Mouse (Mus musculus): ENCODE measurements around the gene Itgb6. TPM values are rescaled to one million over a fixed set of nuclear protein-coding genes. Genes with fewer than 3 reads are reported as not detected.

Itgb6 gene
- 0.22 TPM in 1 of 2 replicates, not detected in the other for polyA plus RNA-seq (2015; fragmentation: Nextera tagmentation; extraction: Ambion mirVana)

DNA sequence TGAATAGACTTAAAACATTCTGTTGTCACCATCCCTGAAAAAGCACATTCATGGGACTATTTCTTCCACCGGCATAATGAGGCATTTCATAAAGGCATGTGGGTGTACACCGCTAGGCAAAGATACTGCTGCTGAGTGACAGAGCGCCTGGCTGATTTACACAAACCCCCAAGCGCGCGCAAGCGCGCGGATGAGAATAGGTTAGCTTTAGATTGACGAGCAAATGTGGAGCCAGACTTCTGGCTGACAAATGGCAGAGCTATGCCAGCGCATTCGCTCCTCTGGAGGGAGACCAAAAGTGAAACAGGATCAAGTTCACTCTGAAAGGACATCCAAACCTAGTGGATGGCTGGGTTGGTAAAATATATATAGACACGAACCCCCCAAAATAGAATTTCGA is at the start of gene Itgb6:
Gene Itgb6, minus strand, starts transcription at position 130 of the 400 bp plus-strand sequence.

DNA sequence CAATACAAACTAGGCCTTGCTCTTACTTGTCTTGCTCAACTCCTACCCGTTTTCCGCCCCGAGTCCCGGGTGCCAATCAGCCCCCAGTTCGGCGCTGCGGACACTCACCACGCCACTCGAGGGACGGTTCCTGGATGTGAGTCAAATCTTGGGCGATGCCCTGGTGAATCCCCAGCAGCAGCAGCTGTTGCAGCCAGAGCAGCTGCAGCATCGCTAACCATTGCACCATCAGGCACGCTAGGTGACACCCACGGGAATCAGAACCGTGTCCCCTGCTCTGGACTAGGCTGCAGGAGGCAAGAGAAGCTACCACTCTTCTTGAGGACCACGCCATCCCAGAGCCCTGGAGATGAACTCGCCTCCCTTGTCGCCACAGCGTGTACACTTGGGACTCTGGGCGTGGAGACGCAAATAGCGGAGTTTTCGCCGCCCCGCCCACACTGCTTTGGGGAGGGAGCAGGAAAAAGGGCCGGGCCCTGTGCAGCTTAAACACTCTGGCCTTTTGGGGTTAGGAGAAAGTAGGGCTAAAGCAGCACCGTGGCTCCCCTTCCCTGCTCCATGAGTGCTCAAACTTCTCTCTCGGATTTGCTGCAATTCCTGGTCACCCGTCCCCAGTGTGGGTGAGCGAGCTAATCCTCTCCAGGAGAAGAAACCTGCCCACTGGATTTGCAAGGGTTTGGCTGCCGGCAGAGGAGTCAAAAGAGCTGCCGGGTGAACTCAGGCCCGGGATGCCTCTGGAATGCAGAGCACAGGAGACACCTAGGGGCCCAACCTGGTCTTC is 169.4 kb downstream of the Itgb6 start, which contains the start of gene Pla2r1:
Gene Pla2r1, minus strand, starts transcription at position 407 of the 781 bp plus-strand sequence.

Other genes with a start within 250 kb of the Itgb6 start
- 0.88 and 1.6 TPM in 2 replicates for gene Pla2r1, start 169.3 kb downstream of the Itgb6 start, polyA plus RNA-seq (2015; fragmentation: Nextera tagmentation; extraction: Ambion mirVana)
- gene Rbms1, start 240.5 kb upstream of the Itgb6 start, polyA plus RNA-seq (2015; fragmentation: Nextera tagmentation; extraction: Ambion mirVana): 86.5 and 88.8 TPM in 2 replicates

All from adrenal gland, postnatal 0 days (tissue).